Mouse (Mus musculus): ENCODE data around the gene Hormad2. TPM values are rescaled to one million over a fixed set of nuclear protein-coding genes. Genes with fewer than 3 reads are reported as not detected.

Hormad2 gene
- polyA plus RNA-seq, 1 experiment from 2014 or later, result 0.51 TPM

GRCm38 (mm10) chr11:4308514-4309450 lies 132.1 kb downstream of the Hormad2 start:
- Histone ChIP-seq H3K27me3 (ENCODE audit: control insufficient read depth, insufficient read depth, low read length) (no peaks in the 10 kb centered on the region), H3K4me3 (ENCODE audit: low read depth, low read length) (no peak overlapping the region), H3K4me1 (replicated peaks; ENCODE audit: control insufficient read depth, insufficient read depth) (no peaks in the 10 kb centered on the region), H3K36me3 (ENCODE audit: control insufficient read depth, insufficient read depth, low read length) (no peaks in the 10 kb centered on the region), H3K4me2 (replicated peaks; ENCODE audit: low read depth) (no peak overlapping the region), H3K27ac (replicated peaks) (peak overlapping the region; percentile 63), H3K9ac (ENCODE audit: low read length) (peak overlapping the region; percentile 1; the same call in 1 of the 2 replicates), H3K9me3 (ENCODE audit: control insufficient read depth, low read length) (no peaks in the 10 kb centered on the region)
- TF ChIP-seq EP300 (optimal IDR thresholded peaks at IDR 0.05), result no peak
- TF ChIP-seq CTCF (IDR thresholded peaks at IDR 0.05; ENCODE audit: low read depth), result no peak
- ATAC-seq (ENCODE audit: low FRiP score, low TSS enrichment) (peak; percentile 58), DNase-seq (ENCODE audit: low spot score) (peak; percentile 43)
- WGBS, result 28% methylated on average over 25 of the region's 25 CpGs

DNA sequence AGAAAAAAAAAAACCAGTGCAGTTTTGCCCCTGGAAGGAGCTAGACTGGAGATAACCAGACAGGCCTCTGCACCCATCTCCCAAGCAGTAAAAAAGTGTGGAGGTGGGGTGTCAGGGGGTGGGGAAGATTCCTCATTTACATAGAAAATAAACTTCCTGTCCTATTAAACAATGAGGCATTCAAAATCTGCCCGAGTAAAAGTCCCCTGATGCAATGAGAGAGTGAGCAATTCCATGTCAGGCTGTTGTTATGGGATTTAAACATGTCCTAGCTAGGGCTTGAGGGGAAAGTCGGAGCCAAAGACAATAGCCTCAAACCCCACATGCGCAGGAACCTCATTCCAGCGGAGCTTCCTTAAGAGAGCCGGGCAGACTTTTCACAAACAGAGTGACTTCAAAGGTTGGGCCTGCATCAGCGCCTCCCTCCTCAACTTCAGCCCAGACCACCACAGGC lies 132.8 kb downstream of the Hormad2 start:
- WGBS, result 17% methylated on average over 6 of the region's 6 CpGs

GRCm38 (mm10) chr11:4306086-4306485 lies 134.8 kb downstream of the Hormad2 start:
- no peak overlapping the region for H3K27ac ChIP-seq (replicated peaks)
- whole genome bisulfite sequencing, result 65% methylated on average over 2 of the region's 2 CpGs
- H3K36me3 ChIP-seq (ENCODE audit: control insufficient read depth, insufficient read depth, low read length), result no peaks in the 10 kb centered on the region
- H3K9ac ChIP-seq (ENCODE audit: low read length), result no peak overlapping the region
- no peak overlapping the region for H3K4me3 ChIP-seq (ENCODE audit: low read depth, low read length)
- no peaks in the 10 kb centered on the region for H3K9me3 ChIP-seq (ENCODE audit: control insufficient read depth, low read length)
- H3K27me3 ChIP-seq (ENCODE audit: control insufficient read depth, insufficient read depth, low read length), result no peaks in the 10 kb centered on the region
- H3K4me1 ChIP-seq (replicated peaks; ENCODE audit: control insufficient read depth, insufficient read depth), result peaks cover 2% of the 10 kb centered on the region; the same call in 1 of the 2 replicates
- TF ChIP-seq EP300 (optimal IDR thresholded peaks at IDR 0.05) (no peak), CTCF (IDR thresholded peaks at IDR 0.05; ENCODE audit: low read depth) (no peak)
- ATAC-seq (ENCODE audit: low FRiP score, low TSS enrichment) (no peak), DNase-seq (ENCODE audit: low spot score) (no peak)
- no peak overlapping the region for H3K4me2 ChIP-seq (replicated peaks; ENCODE audit: low read depth)

More for the DNA sequence above, 132.8 kb downstream of the Hormad2 start:
- H3K27me3 ChIP-seq (ENCODE audit: control insufficient read depth, insufficient read depth, low read length), result no peaks in the 10 kb centered on the region
- no peak overlapping the region for H3K4me3 ChIP-seq (ENCODE audit: low read depth, low read length)
- no peak overlapping the region for H3K4me2 ChIP-seq (replicated peaks; ENCODE audit: low read depth)
- H3K27ac ChIP-seq (replicated peaks), result peak overlapping the region; percentile 63
- H3K4me1 ChIP-seq (replicated peaks; ENCODE audit: control insufficient read depth, insufficient read depth), result no peaks in the 10 kb centered on the region; the same call in 1 of the 2 replicates
- H3K9ac ChIP-seq (ENCODE audit: low read length), result no peak overlapping the region; the same call in 1 of the 2 replicates
- DNase-seq (ENCODE audit: low spot score) (no peak), ATAC-seq (ENCODE audit: low FRiP score, low TSS enrichment) (no peak; the same call in 1 of the 2 replicates)
- H3K36me3 ChIP-seq (ENCODE audit: control insufficient read depth, insufficient read depth, low read length), result no peaks in the 10 kb centered on the region
- TF ChIP-seq EP300 (optimal IDR thresholded peaks at IDR 0.05), result no peak
- no peak for TF ChIP-seq CTCF (IDR thresholded peaks at IDR 0.05; ENCODE audit: low read depth)
- no peaks in the 10 kb centered on the region for H3K9me3 ChIP-seq (ENCODE audit: control insufficient read depth, low read length)

- ATAC-seq (ENCODE audit: low FRiP score, low TSS enrichment), result no peak
- Histone ChIP-seq H3K9me3 (ENCODE audit: control insufficient read depth, low read length) (no peaks in the 10 kb centered on the region), H3K27me3 (ENCODE audit: control insufficient read depth, insufficient read depth, low read length) (no peaks in the 10 kb centered on the region), H3K4me1 (replicated peaks; ENCODE audit: control insufficient read depth, insufficient read depth) (peaks cover 2% of the 10 kb centered on the region; the same call in 1 of the 2 replicates), H3K9ac (ENCODE audit: low read length) (no peak overlapping the region), H3K27ac (replicated peaks) (no peak overlapping the region), H3K36me3 (ENCODE audit: control insufficient read depth, insufficient read depth, low read length) (no peaks in the 10 kb centered on the region), H3K4me2 (replicated peaks; ENCODE audit: low read depth) (no peak overlapping the region), H3K4me3 (ENCODE audit: low read depth, low read length) (no peak overlapping the region)
- TF ChIP-seq EP300 (optimal IDR thresholded peaks at IDR 0.05), result no peak
- no peak for TF ChIP-seq CTCF (IDR thresholded peaks at IDR 0.05; ENCODE audit: low read depth)
- no peak for DNase-seq (ENCODE audit: low spot score)
- WGBS, result 94% methylated on average over 4 of the region's 4 CpGs
These were observed 135.8 kb downstream of the Hormad2 start for GRCm38 (mm10) chr11:4305090-4305489.

DNA sequence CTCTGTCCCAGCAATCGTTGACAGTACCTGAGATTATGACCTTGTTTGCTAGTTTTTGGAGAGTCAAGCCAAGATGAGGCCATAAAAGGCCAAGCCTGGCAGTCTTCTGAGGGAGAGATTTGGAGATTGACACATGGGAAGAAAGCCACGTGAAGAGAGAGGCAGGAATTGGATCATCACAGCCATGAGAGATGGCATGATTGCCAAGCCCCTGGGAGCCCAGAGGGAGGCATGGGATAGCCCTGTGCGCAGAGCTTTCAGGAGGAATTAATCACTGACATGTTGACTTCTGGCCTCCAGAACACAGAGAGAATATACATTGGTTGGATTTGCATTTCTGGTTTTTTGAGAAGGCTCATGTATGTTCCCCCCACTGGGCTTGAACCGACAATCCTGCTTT lies 136.7 kb downstream of the Hormad2 start:
- no peak for ATAC-seq (ENCODE audit: low FRiP score, low TSS enrichment)
- TF ChIP-seq EP300 (optimal IDR thresholded peaks at IDR 0.05) (no peak), CTCF (IDR thresholded peaks at IDR 0.05; ENCODE audit: low read depth) (no peak)
- Histone ChIP-seq H3K9me3 (ENCODE audit: control insufficient read depth, low read length) (no peaks in the 10 kb centered on the region), H3K27me3 (ENCODE audit: control insufficient read depth, insufficient read depth, low read length) (no peaks in the 10 kb centered on the region), H3K4me2 (replicated peaks; ENCODE audit: low read depth) (no peak overlapping the region), H3K4me3 (ENCODE audit: low read depth, low read length) (no peak overlapping the region), H3K9ac (ENCODE audit: low read length) (no peak overlapping the region), H3K4me1 (replicated peaks; ENCODE audit: control insufficient read depth, insufficient read depth) (peaks cover 2% of the 10 kb centered on the region; the same call in 1 of the 2 replicates), H3K36me3 (ENCODE audit: control insufficient read depth, insufficient read depth, low read length) (no peaks in the 10 kb centered on the region), H3K27ac (replicated peaks) (no peak overlapping the region)
- 75% methylated on average over 4 of the region's 4 CpGs for WGBS
- DNase-seq (ENCODE audit: low spot score), result no peak

DNA sequence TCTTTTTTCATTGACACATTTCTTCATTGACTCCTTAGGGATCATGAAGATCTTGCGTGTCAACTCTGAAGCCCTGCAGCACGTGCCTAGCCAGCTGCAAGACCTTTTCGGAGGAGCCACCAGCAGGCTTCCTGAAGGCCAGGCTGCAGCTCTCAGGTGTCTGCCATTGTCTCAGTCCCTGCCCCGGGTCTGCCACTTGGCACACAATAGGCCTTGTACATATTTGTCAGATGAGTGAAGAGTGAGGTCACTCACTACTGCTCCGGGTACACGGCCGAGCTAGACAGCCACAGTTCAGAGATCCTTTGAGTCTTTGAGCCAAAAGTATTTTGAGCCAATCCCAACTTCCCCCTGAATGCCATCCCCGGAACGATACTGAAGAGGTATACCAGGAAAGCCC lies 137.9 kb downstream of the Hormad2 start:
- Histone ChIP-seq H3K9ac (ENCODE audit: low read length) (no peak overlapping the region), H3K27me3 (ENCODE audit: control insufficient read depth, insufficient read depth, low read length) (no peaks in the 10 kb centered on the region), H3K4me2 (replicated peaks; ENCODE audit: low read depth) (no peak overlapping the region), H3K4me1 (replicated peaks; ENCODE audit: control insufficient read depth, insufficient read depth) (peaks cover 6% of the 10 kb centered on the region; the same call in 1 of the 2 replicates), H3K36me3 (ENCODE audit: control insufficient read depth, insufficient read depth, low read length) (no peaks in the 10 kb centered on the region), H3K27ac (replicated peaks) (peak overlapping the region; percentile 58), H3K4me3 (ENCODE audit: low read depth, low read length) (no peak overlapping the region), H3K9me3 (ENCODE audit: control insufficient read depth, low read length) (no peaks in the 10 kb centered on the region)
- no peak for ATAC-seq (ENCODE audit: low FRiP score, low TSS enrichment)
- TF ChIP-seq CTCF (IDR thresholded peaks at IDR 0.05; ENCODE audit: low read depth) (no peak), EP300 (optimal IDR thresholded peaks at IDR 0.05) (no peak)
- 39% methylated on average over 9 of the region's 9 CpGs for WGBS
- DNase-seq (ENCODE audit: low spot score), result no peak

Measured in stomach, postnatal 0 days (tissue).